Mouse (Mus musculus): ENCODE results near the gene Prph2.

Gene Prph2

DNA sequence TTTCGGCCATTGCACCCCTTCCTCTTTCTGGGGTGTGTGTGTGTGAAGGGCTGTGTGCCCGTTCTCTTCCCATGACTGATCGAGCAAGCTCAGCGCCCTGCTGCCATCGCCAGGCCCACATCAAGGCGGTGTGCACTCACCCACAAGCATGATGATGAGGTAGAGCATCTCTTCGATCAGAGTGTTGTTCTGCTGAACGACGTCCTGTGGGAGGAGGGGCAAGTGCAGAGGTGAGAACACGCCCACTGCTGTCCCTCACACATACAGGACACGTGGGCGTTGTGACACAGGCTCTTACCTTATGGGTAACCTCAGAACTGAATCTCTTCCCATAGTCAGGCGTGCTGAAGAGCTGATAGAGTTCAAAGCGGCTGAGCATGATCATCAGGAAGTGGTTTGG, 56.6 kb downstream of the Prph2 start:
- no peak for DNase-seq (ENCODE audit: low spot score)

DNA sequence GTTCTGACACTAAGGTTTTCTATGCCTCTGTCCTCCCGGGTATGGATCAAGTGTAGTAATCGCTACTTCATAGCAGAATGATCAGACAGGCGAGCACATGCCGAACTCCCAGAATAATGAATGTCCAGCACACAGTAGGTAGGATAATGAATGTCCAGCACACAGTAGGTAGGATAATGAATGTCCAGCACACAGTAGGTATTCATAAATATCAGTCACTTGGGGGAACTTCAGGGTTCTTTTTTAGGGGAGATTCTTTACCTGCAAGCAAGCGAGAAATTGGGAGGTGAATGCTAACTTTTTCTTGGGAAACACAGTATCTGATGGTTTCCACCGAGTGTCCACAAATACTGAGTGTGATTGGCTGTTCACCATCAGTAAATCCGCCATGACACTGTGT, 62.3 kb downstream of the Prph2 start:
- no peak for DNase-seq (ENCODE audit: low spot score)

All from urinary bladder, postnatal 10 days (tissue).